Mouse (Mus musculus) layer of hippocampus, postnatal 36 days (tissue): ENCODE data around the gene Dqx1. TPM values are rescaled to one million over a fixed set of nuclear protein-coding genes. Genes with fewer than 3 reads are reported as not detected.

Source experiments
- DNase-seq, 2 experiments: peaks; one replicate each; pipeline ENCODE4 v3.0.0; 2022
- total RNA-seq, 2 experiments: library from RNA; stranded (reverse); gene quantifications; 2 replicates each; pipeline ENCODE4 v1.2.3; 2021

Dqx1 gene
- total RNA-seq, 2 experiments from 2014 or later, result 0.40 to 0.94 TPM

- DNase-seq, result peak in 1 of 2 experiments; percentile 45
Observed at GRCm38 (mm10) chr6:83070311-83071219, 12.9 kb downstream of the Dqx1 start.

GRCm38 (mm10) chr6:83071220-83071619 is 13.6 kb downstream of the Dqx1 start:
- DNase-seq, result no peak

GRCm38 (mm10) chr6:83074979-83075378 is 17.3 kb downstream of the Dqx1 start:
- no peak for DNase-seq

GRCm38 (mm10) chr6:83077630-83078323 is 20.1 kb downstream of the Dqx1 start, which contains the start of gene Pcgf1:
Pcgf1 (plus strand) TSS chr6:83077869.
- peak; percentile 59 to 64 for DNase-seq

GRCm38 (mm10) chr6:83078324-83078858 is 20.7 kb downstream of the Dqx1 start:
- peak; percentile 99 to 100 for DNase-seq

- DNase-seq, result no peak
Observed at GRCm38 (mm10) chr6:83080210-83080609, 22.6 kb downstream of the Dqx1 start.

- DNase-seq, result no peak
Observed at GRCm38 (mm10) chr6:83083497-83083896, 25.9 kb downstream of the Dqx1 start.

- no peak for DNase-seq
Observed at GRCm38 (mm10) chr6:83084477-83084876, 26.8 kb downstream of the Dqx1 start.

- DNase-seq, result no peak
Observed at GRCm38 (mm10) chr6:83086121-83087035, 28.7 kb downstream of the Dqx1 start, which contains the start of gene Lbx2. Lbx2 (plus strand) TSS chr6:83086367.

- no peak for DNase-seq
Observed at GRCm38 (mm10) chr6:83087205-83087925, 29.7 kb downstream of the Dqx1 start.

- DNase-seq, result no peak
Observed at GRCm38 (mm10) chr6:83087926-83088260, 30.2 kb downstream of the Dqx1 start.

- DNase-seq, result no peak
Observed at GRCm38 (mm10) chr6:83092416-83093127, 34.9 kb downstream of the Dqx1 start.

- DNase-seq, result no peak
Observed at GRCm38 (mm10) chr6:83095968-83096367, 38.3 kb downstream of the Dqx1 start.

GRCm38 (mm10) chr6:83098411-83098810 is 40.8 kb downstream of the Dqx1 start:
- no peak for DNase-seq

GRCm38 (mm10) chr6:83101316-83101687 is 43.7 kb downstream of the Dqx1 start, which contains the start of the genes Ccdc142 and Gm42688:
Ccdc142 (plus strand) TSS chr6:83101601.
Gm42688 (plus strand) TSS chr6:83101617.
- DNase-seq, result peak; percentile 84 to 86

GRCm38 (mm10) chr6:83101688-83102556 is 44.3 kb downstream of the Dqx1 start:
- peak; percentile 54 to 67 for DNase-seq

GRCm38 (mm10) chr6:83103130-83103650 is 45.5 kb downstream of the Dqx1 start:
- DNase-seq, result peak in 1 of 2 experiments; percentile 18

GRCm38 (mm10) chr6:83104158-83104557 is 46.5 kb downstream of the Dqx1 start:
- DNase-seq, result peak; percentile 30 to 33
